Mouse (Mus musculus) embryonic facial prominence, embryonic 13.5 days (tissue): ENCODE measurements around the gene Lcn4. TPM values are rescaled to one million over a fixed set of nuclear protein-coding genes. Genes with fewer than 3 reads are reported as not detected.
A peak's percentile ranks its signal among the peaks of the same experiment; 100 is the strongest.
"Not testable (repeated sequence)": the region's sequence is repeated elsewhere in the genome, so short reads cannot be mapped to it uniquely, and the experiment has no call there.

Source experiments
- ATAC-seq: fragments of 200-750 bp; cut with Nextera tagmentation; 2 replicates; pipeline ENCODE4 v1.8.0; 2017; ENCODE audit warnings: low read depth; ENCODE audit not compliant: insufficient number of reproducible peaks, insufficient read depth, low FRiP score, low TSS enrichment
- H3K27ac ChIP-seq: fragments of 300-500 bp; sonication (generic); 2 replicates; pipeline ENCODE4 v1.5.1; 2015; ENCODE audit warnings: moderate library complexity, mild to moderate bottlenecking, inconsistent platforms
- H3K27me3 ChIP-seq: fragments of 300-500 bp; sonication (generic); 2 replicates; pipeline ENCODE4 v1.6.1; 2015; ENCODE audit warnings: mild to moderate bottlenecking, inconsistent platforms
- H3K36me3 ChIP-seq: fragments of 300-500 bp; sonication (generic); 2 replicates; pipeline ENCODE4 v1.6.1; 2015; ENCODE audit warnings: mild to moderate bottlenecking, inconsistent platforms
- H3K4me1 ChIP-seq: fragments of 300-500 bp; sonication (generic); 2 replicates; pipeline ENCODE4 v1.6.1; 2015; ENCODE audit warnings: inconsistent platforms
- H3K4me2 ChIP-seq: fragments of 300-500 bp; sonication (generic); 2 replicates; pipeline ENCODE4 v1.6.1; 2015; ENCODE audit warnings: moderate library complexity, mild to moderate bottlenecking, inconsistent platforms
- H3K4me3 ChIP-seq: fragments of 300-500 bp; sonication (generic); 2 replicates; pipeline ENCODE4 v1.5.1; 2015; ENCODE audit warnings: mild to moderate bottlenecking, inconsistent platforms
- H3K9ac ChIP-seq: fragments of 300-500 bp; sonication (generic); 2 replicates; pipeline ENCODE4 v1.6.1; 2015; ENCODE audit warnings: mild to moderate bottlenecking, inconsistent platforms
- H3K9me3 ChIP-seq: fragments of 300-500 bp; sonication (generic); 2 replicates; pipeline ENCODE4 v1.6.1; 2016; ENCODE audit warnings: inconsistent platforms
- WGBS: fragments of 180-500 bp; shearing (Covaris S2); methylation state at CpG from one replicate; pipeline ENCODE4 v1.1.7; 2015; ENCODE audit warnings: mixed read lengths; 5-methylcytosine and 5-hydroxymethylcytosine counted together
- polyA plus RNA-seq: library from polyadenylated mRNA; unstranded; fragments of >200 nt; fragmentation: Nextera tagmentation; extraction: Ambion mirVana; gene quantifications from 2 replicates; pipeline ENCODE4 v1.2.1, GENCODE M21; 2015

Lcn4 gene
- polyA plus RNA-seq, result not detected in 2 replicates

DNA sequence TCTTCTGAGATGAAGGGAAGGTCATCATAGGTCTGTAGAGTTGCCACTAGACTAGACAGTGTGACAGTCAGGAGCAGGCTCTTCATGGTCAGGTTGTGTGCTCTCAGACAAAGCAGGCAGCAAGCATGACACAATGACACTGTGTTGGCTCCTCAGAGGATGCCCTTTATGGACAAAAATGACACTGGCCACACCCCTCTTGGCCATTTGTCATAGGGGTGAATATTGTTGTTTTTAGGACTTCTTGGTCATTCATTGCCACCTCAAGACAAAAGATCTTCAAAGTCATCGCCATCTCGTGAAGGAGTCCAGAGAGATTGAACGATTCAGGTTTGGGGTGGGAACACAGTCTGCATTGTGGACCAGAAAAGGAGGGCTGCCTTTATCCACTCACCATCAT, at the start of gene Lcn4:
Gene Lcn4 (minus strand): TSS at position 101 of the 400 bp plus-strand sequence.
- whole genome bisulfite sequencing, result 96% methylated on average over 3 of the region's 3 CpGs
- no peak within 1 kb of the TSS for H3K4me3 ChIP-seq
- no peaks in the 10 kb centered on the region for H3K4me1 ChIP-seq
- no peak within 1 kb of the TSS for H3K4me2 ChIP-seq
- ATAC-seq, result no peak
- H3K36me3 ChIP-seq, result no peaks in the 10 kb centered on the region
- H3K27ac ChIP-seq, result no peak within 1 kb of the TSS
- no peaks in the 10 kb centered on the region for H3K27me3 ChIP-seq
- no peaks in the 10 kb centered on the region for H3K9me3 ChIP-seq
- no peak within 1 kb of the TSS for H3K9ac ChIP-seq

DNA sequence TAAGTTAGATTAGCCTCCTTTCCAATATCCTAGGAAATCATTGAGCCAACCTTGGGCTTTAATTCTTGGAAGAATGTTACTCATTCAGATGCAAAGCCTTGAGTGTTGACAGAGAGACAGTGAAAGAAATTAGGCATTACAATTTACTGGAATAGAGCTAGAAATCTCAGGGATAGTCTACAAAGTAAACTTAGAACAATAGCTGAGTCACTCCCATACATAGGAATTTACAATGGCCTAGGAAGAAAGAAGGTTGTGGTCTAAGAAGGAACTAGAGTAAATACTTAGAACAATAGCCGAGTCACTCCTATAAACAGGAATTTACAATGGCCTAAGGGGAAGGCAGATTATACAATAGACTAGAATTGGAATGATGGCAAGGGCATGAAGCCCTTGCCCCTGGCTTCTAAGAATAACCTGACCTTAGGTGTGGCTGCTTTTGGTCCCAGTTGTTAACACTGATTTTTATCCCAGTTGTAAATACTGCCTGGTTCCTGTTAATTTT, 15.1 kb upstream of the Lcn4 start:
- Histone ChIP-seq H3K9ac (no peak overlapping the region), H3K4me1 (no peaks in the 10 kb centered on the region), H3K4me2 (no peak overlapping the region), H3K27me3 (no peaks in the 10 kb centered on the region), H3K9me3 (0 out of 2 replicates have a peak, but pooled peaks cover 4% of the 10 kb centered on the region), H3K4me3 (no peak overlapping the region), H3K27ac (no peak overlapping the region), H3K36me3 (no peaks in the 10 kb centered on the region)
- WGBS, result 89% methylated on average over 1 of the region's 1 CpGs
- no peak for ATAC-seq

DNA sequence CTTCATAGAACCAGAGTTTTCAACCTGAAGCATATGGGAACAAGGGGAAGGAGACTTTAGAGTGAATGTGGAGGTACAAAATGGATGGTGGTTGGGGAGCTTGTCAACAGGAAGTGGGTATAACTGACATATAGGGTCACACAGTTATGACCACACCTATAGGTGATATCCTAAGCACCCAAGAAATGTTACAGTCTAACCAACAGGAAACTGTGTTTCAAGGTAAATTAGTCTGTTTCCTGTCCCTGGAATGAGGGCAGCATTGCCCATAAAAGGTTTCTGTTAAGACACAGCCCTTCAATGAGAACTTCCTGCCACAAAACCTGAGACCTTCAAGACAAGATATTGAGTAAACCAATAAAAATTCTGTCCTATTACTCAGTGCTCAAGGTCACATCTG, 2.3 kb downstream of the Lcn4 start:
- no peaks in the 10 kb centered on the region for H3K4me1 ChIP-seq
- no peak overlapping the region for H3K4me3 ChIP-seq
- no peaks in the 10 kb centered on the region for H3K36me3 ChIP-seq
- H3K9me3 ChIP-seq, result no peaks in the 10 kb centered on the region
- H3K27ac ChIP-seq, result no peak overlapping the region
- ATAC-seq, result no peak
- H3K27me3 ChIP-seq, result no peaks in the 10 kb centered on the region
- no peak overlapping the region for H3K9ac ChIP-seq
- H3K4me2 ChIP-seq, result no peak overlapping the region

DNA sequence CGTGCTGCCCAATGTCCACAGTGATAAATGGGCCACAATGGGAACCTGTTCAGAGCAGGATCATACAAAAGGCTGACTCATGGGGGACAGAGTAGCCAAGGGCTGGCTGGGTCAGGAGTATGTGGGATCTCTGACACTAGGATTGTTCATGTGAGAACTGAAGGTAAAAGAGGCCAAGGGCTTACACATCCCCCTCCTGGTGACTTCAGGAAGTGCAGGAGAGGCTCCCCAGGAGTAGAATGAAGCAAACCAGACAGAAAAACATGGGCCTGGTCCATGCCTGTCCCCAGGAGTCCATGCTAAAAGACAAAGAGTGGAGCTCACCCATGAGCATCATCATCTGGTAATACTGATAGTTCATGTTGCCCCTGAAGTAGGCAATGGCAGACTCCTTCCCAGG, 7.5 kb downstream of the Lcn4 start:
- peaks cover 11% of the 10 kb centered on the region; the same call in 1 of the 2 replicates for H3K27me3 ChIP-seq
- not testable (repeated sequence) for H3K4me1 ChIP-seq, H3K9me3 ChIP-seq, H3K9ac ChIP-seq, H3K4me2 ChIP-seq, H3K27ac ChIP-seq, ATAC-seq, H3K4me3 ChIP-seq, H3K36me3 ChIP-seq
- 86% methylated on average over 1 of the region's 1 CpGs for WGBS

GRCm38 (mm10) chr2:26663112-26663511, 8.0 kb downstream of the Lcn4 start:
- Histone ChIP-seq H3K36me3 (no peaks in the 10 kb centered on the region), H3K9me3 (no peaks in the 10 kb centered on the region), H3K9ac (no peak overlapping the region), H3K4me1 (0 out of 2 replicates have a peak, but pooled peaks cover 2% of the 10 kb centered on the region), H3K27ac (no peak overlapping the region), H3K4me2 (no peak overlapping the region), H3K4me3 (no peak overlapping the region), H3K27me3 (peaks cover 11% of the 10 kb centered on the region; the same call in 1 of the 2 replicates)
- WGBS, result 77% methylated on average over 10 of the region's 10 CpGs
- ATAC-seq, result no peak

DNA sequence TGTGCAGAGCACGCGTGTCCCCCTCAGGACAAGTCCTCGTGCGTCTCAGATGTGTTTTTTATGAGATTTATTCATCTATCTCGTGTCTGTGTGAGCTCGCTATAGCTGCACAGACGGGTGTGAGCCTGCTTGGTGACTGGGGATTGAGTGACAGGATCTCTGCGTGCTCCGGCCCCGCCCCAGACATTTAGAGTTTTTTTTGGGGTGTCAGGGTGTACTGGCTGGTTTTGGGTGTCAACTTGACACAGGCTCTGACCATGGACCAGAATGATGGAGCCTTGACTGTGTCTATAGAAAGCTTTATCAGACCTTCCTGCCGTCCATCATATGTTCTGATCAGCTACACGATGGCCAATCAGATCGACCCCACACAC, 8.6 kb downstream of the Lcn4 start:
- 75% methylated on average over 13 of the region's 13 CpGs for WGBS
- H3K4me3 ChIP-seq, result no peak overlapping the region
- ATAC-seq, result 0 out of 2 replicates have a peak, but pooled peaks have one; percentile 26
- 0 out of 2 replicates have a peak, but pooled peaks cover 2% of the 10 kb centered on the region for H3K4me1 ChIP-seq
- H3K36me3 ChIP-seq, result no peaks in the 10 kb centered on the region
- no peaks in the 10 kb centered on the region for H3K9me3 ChIP-seq
- H3K27ac ChIP-seq, result no peak overlapping the region
- H3K4me2 ChIP-seq, result no peak overlapping the region
- H3K9ac ChIP-seq, result no peak overlapping the region
- H3K27me3 ChIP-seq, result peaks cover 11% of the 10 kb centered on the region; the same call in 1 of the 2 replicates

- peaks cover 11% of the 10 kb centered on the region; the same call in 1 of the 2 replicates for H3K27me3 ChIP-seq
- H3K4me2 ChIP-seq, result peak overlapping the region; percentile 63
- ATAC-seq, result no peak
- peak overlapping the region; percentile 35 for H3K4me3 ChIP-seq
- no peaks in the 10 kb centered on the region for H3K9me3 ChIP-seq
- H3K4me1 ChIP-seq, result 0 out of 2 replicates have a peak, but pooled peaks cover 2% of the 10 kb centered on the region
- H3K27ac ChIP-seq, result no peak overlapping the region
- H3K36me3 ChIP-seq, result no peaks in the 10 kb centered on the region
- H3K9ac ChIP-seq, result peak overlapping the region; percentile 51; the same call in 1 of the 2 replicates
- WGBS, result 43% methylated on average over 29 of the region's 29 CpGs
These were observed 9.1 kb downstream of the Lcn4 start for GRCm38 (mm10) chr2:26661768-26662508.

- H3K4me3 ChIP-seq, result peak overlapping the region; percentile 35
- 0 out of 2 replicates have a peak, but pooled peaks cover 2% of the 10 kb centered on the region for H3K4me1 ChIP-seq
- peak overlapping the region; percentile 51; the same call in 1 of the 2 replicates for H3K9ac ChIP-seq
- peaks cover 11% of the 10 kb centered on the region; the same call in 1 of the 2 replicates for H3K27me3 ChIP-seq
- no peak for ATAC-seq
- H3K9me3 ChIP-seq, result no peaks in the 10 kb centered on the region
- H3K4me2 ChIP-seq, result peak overlapping the region; percentile 63
- 1% methylated on average over 20 of the region's 20 CpGs for WGBS
- H3K36me3 ChIP-seq, result no peaks in the 10 kb centered on the region
- H3K27ac ChIP-seq, result no peak overlapping the region
These were observed 9.8 kb downstream of the Lcn4 start for GRCm38 (mm10) chr2:26661143-26661752.

DNA sequence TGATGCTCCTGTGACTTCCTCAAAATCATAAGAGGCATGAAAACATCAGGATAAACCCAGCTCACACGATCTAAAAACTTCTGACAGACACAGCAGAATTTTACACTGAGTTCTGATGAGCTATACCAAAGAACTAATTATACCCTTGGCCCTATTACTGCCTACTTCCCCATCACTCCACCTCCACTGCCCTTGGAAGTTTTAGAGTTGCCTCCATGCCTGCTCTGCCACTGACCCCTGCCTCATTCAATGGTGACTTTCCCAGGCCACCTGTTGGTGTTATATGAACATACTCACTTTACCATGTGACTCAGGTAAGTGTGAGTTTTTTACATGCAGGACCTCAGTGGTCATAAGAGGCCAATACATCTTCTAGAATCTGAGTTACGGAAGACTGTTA, 13.7 kb downstream of the Lcn4 start:
- no peak for ATAC-seq
- Histone ChIP-seq H3K9ac (no peak overlapping the region), H3K9me3 (no peaks in the 10 kb centered on the region), H3K4me3 (no peak overlapping the region), H3K27me3 (peaks cover 7% of the 10 kb centered on the region; the same call in 1 of the 2 replicates), H3K27ac (no peak overlapping the region), H3K4me1 (0 out of 2 replicates have a peak, but pooled peaks cover 2% of the 10 kb centered on the region), H3K36me3 (no peaks in the 10 kb centered on the region), H3K4me2 (no peak overlapping the region)
- 83% methylated on average over 2 of the region's 2 CpGs for WGBS

DNA sequence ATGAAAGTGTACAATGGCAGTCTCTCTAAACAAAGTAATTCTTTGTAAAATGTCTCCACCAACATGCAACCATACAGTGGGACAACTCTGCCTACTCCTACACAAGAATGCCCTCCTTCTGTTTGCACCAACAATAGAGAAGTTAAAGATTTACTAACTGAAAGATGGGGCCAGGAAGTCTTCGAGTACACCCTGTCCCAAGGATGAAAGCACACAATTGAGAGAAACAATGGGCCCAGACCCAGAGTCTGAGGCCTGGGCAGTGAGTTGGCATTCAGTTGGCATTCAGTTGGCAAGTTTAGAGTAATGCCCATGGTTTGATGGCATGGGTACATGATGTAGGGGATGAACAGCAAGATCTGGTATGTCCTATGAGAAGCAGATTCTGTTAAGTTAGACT, 16.4 kb downstream of the Lcn4 start:
- Histone ChIP-seq H3K27ac (no peak overlapping the region), H3K4me1 (no peaks in the 10 kb centered on the region), H3K27me3 (no peaks in the 10 kb centered on the region), H3K4me2 (no peak overlapping the region), H3K9me3 (no peaks in the 10 kb centered on the region), H3K36me3 (no peaks in the 10 kb centered on the region), H3K9ac (no peak overlapping the region), H3K4me3 (no peak overlapping the region)
- no peak for ATAC-seq
- 77% methylated on average over 1 of the region's 1 CpGs for WGBS

GRCm38 (mm10) chr2:26646643-26647293, 24.3 kb downstream of the Lcn4 start:
- no peaks in the 10 kb centered on the region for H3K9me3 ChIP-seq
- H3K4me1 ChIP-seq, result no peaks in the 10 kb centered on the region
- no peak overlapping the region for H3K27ac ChIP-seq
- WGBS, result 19% methylated on average over 3 of the region's 3 CpGs
- H3K9ac ChIP-seq, result no peak overlapping the region
- H3K4me2 ChIP-seq, result no peak overlapping the region
- H3K27me3 ChIP-seq, result no peaks in the 10 kb centered on the region
- ATAC-seq, result peak; percentile 71
- no peaks in the 10 kb centered on the region for H3K36me3 ChIP-seq
- no peak overlapping the region for H3K4me3 ChIP-seq
